Mouse (Mus musculus) liver, embryonic 12.5 days (tissue): ENCODE measurements around the gene Pmfbp1. TPM values are rescaled to one million over a fixed set of nuclear protein-coding genes. Genes with fewer than 3 reads are reported as not detected.

Experiments
- ATAC-seq: fragments of 200-750 bp; cut with Nextera tagmentation; 2 replicates; pipeline ENCODE4 v1.8.0; 2017; ENCODE audit warnings: moderate number of reproducible peaks, mild to moderate bottlenecking, moderate library complexity
- H3K27ac ChIP-seq: fragments of 300-500 bp; sonication (generic); 2 replicates; pipeline ENCODE4 v1.5.1; 2016; ENCODE audit warnings: mild to moderate bottlenecking
- H3K27me3 ChIP-seq: fragments of 300-500 bp; sonication (generic); replicated peaks from 2 replicates; pipeline ENCODE4 v1.6.1; 2016; ENCODE audit warnings: mild to moderate bottlenecking, moderate library complexity
- H3K36me3 ChIP-seq: fragments of 300-500 bp; sonication (generic); 2 replicates; pipeline ENCODE4 v1.6.1; 2016; ENCODE audit warnings: mild to moderate bottlenecking, moderate library complexity
- H3K4me1 ChIP-seq: fragments of 300-500 bp; sonication (generic); 2 replicates; pipeline ENCODE4 v1.6.1; 2016
- H3K4me2 ChIP-seq: fragments of 300-500 bp; sonication (generic); 2 replicates; pipeline ENCODE4 v1.6.1; 2016; ENCODE audit warnings: mild to moderate bottlenecking, moderate library complexity
- H3K4me3 ChIP-seq: fragments of 300-500 bp; sonication (generic); 2 replicates; pipeline ENCODE4 v1.5.1; 2016; ENCODE audit warnings: mild to moderate bottlenecking, moderate library complexity
- H3K9ac ChIP-seq: fragments of 300-500 bp; sonication (generic); 2 replicates; pipeline ENCODE4 v1.6.1; 2016; ENCODE audit warnings: mild to moderate bottlenecking, moderate library complexity
- H3K9me3 ChIP-seq: fragments of 300-500 bp; sonication (generic); replicated peaks from 2 replicates; pipeline ENCODE4 v1.6.1; 2016; ENCODE audit warnings: mild to moderate bottlenecking, moderate library complexity
- WGBS: fragments of 180-500 bp; shearing (Covaris S2); methylation state at CpG from one replicate; pipeline ENCODE4 v1.1.7; 2016; ENCODE audit not compliant: insufficient replicate concordance; 5-methylcytosine and 5-hydroxymethylcytosine counted together
- polyA plus RNA-seq: library from polyadenylated mRNA; unstranded; fragments of >200 nt; fragmentation: Nextera tagmentation; extraction: Ambion mirVana; gene quantifications from 2 replicates; pipeline ENCODE4 v1.2.1, GENCODE M21; 2016

The Pmfbp1 gene
- polyA plus RNA-seq, 1 experiment from 2014 or later: not detected

DNA sequence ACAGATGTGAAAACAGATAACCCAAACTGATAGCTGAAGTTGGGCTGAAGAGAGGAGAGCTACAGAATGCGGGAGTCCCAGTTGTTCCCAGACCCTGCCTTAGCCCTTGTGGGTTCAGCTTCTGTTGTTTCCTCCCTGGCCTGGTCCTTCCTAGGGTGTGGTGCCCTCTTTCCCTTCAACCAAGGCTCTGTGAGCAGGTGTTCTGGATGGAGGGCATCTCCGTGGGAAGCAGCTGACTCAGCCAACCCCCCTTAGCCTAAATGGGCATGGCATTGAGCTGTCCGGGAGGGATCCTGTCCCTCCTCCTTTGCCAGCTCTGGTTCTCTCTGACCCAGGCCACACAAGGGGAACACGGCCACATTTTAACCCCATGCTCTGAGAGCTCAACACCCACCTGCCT lies 82.5 kb downstream of the Pmfbp1 start:
- peaks cover 14% of the 10 kb centered on the region for H3K36me3 ChIP-seq
- no peak overlapping the region for H3K9ac ChIP-seq
- H3K4me1 ChIP-seq: 0 out of 2 replicates have a peak, but pooled peaks cover 6% of the 10 kb centered on the region
- no peak overlapping the region for H3K27ac ChIP-seq
- no peaks in the 10 kb centered on the region for H3K9me3 ChIP-seq
- no peak for ATAC-seq
- WGBS: 60% methylated on average over 4 of the region's 4 CpGs
- no peak overlapping the region for H3K4me3 ChIP-seq
- H3K4me2 ChIP-seq: no peak overlapping the region
- peaks cover 4% of the 10 kb centered on the region; the same call in 1 of the 2 replicates for H3K27me3 ChIP-seq

DNA sequence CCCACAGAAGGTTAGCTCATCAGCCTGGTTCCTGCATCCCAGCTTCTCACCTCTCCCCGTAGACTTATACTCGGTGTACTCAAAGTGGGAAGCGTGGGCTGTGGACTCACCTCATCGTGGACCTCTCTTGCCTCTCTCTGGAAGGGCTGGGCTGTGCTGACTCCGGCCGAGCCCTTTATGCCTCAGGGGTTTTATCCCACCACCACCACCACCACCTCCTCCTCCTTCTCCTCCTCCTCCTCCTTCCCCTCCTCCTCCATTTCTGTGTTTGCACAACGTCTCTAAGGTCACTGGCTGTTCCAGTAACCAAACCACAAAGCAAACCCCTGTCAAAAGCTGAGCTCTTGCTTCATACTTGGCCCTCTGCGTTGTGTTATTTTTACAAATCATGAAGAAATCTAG lies 85.1 kb downstream of the Pmfbp1 start, which contains the start of gene Hp:
TSS of gene Hp (minus strand) at position 273 of the 402 bp plus-strand sequence.
- no peak within 1 kb of the TSS for H3K4me3 ChIP-seq

DNA sequence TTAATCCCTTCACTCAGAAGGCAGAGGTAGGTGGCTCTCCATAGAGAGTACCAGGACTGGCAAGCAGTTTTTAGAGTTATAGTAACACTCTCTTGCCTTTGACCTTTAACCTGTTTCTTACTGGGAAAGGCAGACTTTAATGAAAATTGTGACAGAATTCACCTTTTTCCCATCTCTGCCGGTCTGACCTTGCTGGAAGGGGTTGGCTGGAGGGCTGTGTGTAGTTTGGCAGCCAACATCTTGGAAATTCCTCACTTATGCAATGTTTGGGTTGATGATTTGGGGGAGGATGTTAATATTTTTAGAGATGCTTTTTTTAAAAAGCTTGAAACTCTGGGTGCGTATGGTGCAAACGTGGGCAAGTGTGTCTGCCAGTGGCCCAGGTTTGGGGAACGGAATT lies 90.5 kb downstream of the Pmfbp1 start:
- H3K9ac ChIP-seq: no peak overlapping the region
- no peak overlapping the region for H3K27ac ChIP-seq
- no peak overlapping the region for H3K4me3 ChIP-seq
- H3K36me3 ChIP-seq: no peaks in the 10 kb centered on the region
- no peaks in the 10 kb centered on the region for H3K9me3 ChIP-seq
- WGBS: 64% methylated on average over 4 of the region's 4 CpGs
- no peak overlapping the region for H3K4me2 ChIP-seq
- ATAC-seq: no peak
- H3K4me1 ChIP-seq: no peaks in the 10 kb centered on the region
- H3K27me3 ChIP-seq: peaks cover 4% of the 10 kb centered on the region; the same call in 1 of the 2 replicates

More for the DNA sequence above, 85.1 kb downstream of the Pmfbp1 start, which contains the start of gene Hp:
- no peak within 1 kb of the TSS for H3K9ac ChIP-seq
- ATAC-seq: no peak
- peaks cover 4% of the 10 kb centered on the region; the same call in 1 of the 2 replicates for H3K27me3 ChIP-seq
- no peak within 1 kb of the TSS for H3K4me2 ChIP-seq
- no peaks in the 10 kb centered on the region for H3K9me3 ChIP-seq
- 0 out of 2 replicates have a peak, but pooled peaks cover under 1% of the 10 kb centered on the region for H3K36me3 ChIP-seq
- H3K27ac ChIP-seq: no peak within 1 kb of the TSS
- 44% methylated on average over 8 of the region's 8 CpGs for WGBS
- 0 out of 2 replicates have a peak, but pooled peaks cover 6% of the 10 kb centered on the region for H3K4me1 ChIP-seq

DNA sequence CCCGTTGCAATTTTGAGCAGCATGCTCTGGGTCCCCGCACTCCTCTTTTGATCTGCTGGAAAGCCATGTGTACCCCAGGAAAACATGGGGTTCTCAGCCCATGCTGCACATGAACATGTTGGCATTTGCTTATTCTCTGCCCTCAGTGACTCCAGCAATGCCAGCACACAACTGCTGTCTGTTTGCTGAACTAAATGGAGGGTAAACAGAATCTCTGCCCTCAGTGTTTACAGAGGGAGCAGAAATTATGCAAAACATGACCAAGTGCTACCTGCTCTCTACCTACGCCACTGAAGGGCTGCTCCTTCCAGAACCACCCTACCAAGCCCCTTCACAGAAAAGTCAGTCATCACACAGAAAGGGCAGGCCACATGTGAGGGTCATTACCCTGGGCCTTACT lies 91.0 kb downstream of the Pmfbp1 start:
- Histone ChIP-seq H3K4me3 (no peak overlapping the region), H3K27ac (no peak overlapping the region), H3K9me3 (no peaks in the 10 kb centered on the region), H3K4me2 (no peak overlapping the region), H3K27me3 (peaks cover 4% of the 10 kb centered on the region; the same call in 1 of the 2 replicates), H3K4me1 (no peaks in the 10 kb centered on the region), H3K36me3 (no peaks in the 10 kb centered on the region), H3K9ac (no peak overlapping the region)
- ATAC-seq: no peak
- 75% methylated on average over 3 of the region's 3 CpGs for WGBS

DNA sequence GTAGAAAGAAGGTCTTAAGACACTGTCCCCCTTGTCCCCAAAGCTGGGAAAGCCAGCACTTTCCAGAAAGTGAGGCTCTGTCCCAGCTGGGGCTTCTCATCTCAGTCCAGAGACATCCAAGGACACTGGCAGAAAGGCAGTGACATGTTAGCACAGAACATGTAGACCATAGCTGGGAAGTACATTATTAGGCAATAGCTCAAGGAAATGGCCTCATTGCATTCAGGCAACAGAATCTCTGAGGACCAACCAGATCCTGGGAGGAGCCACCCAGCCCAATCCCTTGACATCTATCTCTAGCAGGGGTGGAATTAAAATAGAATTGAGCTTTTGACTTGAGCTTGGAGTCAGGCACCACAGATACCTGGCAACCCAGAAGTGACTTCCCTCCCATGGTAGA lies 91.8 kb downstream of the Pmfbp1 start:
- Histone ChIP-seq H3K4me3 (no peak overlapping the region), H3K4me1 (no peaks in the 10 kb centered on the region), H3K27me3 (0 out of 2 replicates have a peak, but pooled peaks cover 4% of the 10 kb centered on the region), H3K4me2 (no peak overlapping the region), H3K36me3 (no peaks in the 10 kb centered on the region), H3K27ac (no peak overlapping the region), H3K9ac (no peak overlapping the region), H3K9me3 (no peaks in the 10 kb centered on the region)
- no peak for ATAC-seq

DNA sequence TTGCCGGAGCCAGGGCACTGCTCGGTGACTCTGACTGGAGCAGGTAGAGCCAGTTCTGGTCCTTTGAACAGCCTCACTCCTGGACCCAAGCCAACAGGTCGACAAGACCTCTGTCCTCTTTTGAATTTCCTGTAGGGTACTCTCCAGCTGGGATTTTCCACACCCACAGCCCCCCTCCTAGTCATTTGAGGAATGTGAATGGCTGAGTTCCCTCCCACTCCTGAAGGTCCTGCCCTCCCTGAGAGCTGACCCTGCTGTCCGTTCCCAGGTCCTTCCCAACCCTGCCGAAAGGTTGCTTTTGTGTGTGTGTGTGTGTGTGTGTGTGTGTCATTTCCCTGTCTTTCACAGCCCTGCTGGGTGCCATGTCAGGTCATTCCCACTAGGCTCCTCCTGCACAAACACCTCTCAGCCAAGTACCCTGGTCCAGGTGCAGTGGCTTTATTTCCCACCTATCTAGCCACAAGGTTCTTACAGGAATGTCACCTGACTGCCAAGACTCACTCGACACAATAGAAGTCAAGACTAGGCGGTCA lies 93.2 kb downstream of the Pmfbp1 start:
- WGBS: 46% methylated on average over 7 of the region's 7 CpGs
- ATAC-seq: no peak
- Histone ChIP-seq H3K9me3 (no peaks in the 10 kb centered on the region), H3K4me3 (no peak overlapping the region), H3K4me2 (no peak overlapping the region), H3K27me3 (0 out of 2 replicates have a peak, but pooled peaks cover 4% of the 10 kb centered on the region), H3K27ac (no peak overlapping the region), H3K4me1 (0 out of 2 replicates have a peak, but pooled peaks cover 3% of the 10 kb centered on the region), H3K9ac (no peak overlapping the region), H3K36me3 (peaks cover 6% of the 10 kb centered on the region)

DNA sequence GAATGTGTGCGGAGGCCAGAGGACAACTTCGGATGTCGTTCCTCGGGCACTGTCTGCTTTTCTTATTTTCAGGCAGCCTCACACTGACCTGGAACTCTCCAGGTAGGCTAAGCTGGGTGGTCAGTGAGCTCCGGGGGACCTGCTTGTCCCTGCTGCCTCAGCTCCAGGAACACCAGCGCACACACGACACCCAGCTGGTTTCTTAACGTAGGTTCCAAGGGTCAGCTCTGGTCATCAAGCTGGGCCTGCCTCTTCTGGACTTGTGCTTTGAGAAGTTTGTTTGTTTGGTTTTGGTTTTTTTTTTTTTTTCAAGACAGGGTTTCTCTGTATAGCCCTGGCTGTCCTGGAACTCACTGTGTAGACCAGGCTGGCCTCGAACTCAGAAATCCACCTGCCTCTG lies 97.1 kb downstream of the Pmfbp1 start:
- H3K9me3 ChIP-seq: no peaks in the 10 kb centered on the region
- WGBS: 83% methylated on average over 9 of the region's 9 CpGs
- no peak for ATAC-seq

DNA sequence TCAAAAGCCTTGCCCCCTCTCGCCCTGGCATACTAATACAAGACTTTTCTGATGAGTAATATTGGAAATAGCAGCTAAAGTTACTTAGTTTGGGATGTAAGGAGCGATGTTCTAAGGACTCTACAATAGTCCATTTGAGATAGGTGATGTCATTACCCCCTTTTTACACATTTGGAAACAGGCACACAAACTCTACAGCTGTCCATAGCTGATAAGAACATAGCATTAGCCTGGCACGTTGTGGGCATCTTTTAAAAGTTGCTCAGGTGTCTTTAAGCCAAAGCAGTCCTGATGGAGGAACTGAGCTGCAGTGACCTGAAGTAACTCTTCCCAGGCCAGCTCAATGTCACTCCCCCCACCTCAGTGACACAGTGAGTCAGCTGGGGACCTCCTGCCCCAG lies 97.5 kb downstream of the Pmfbp1 start:
- no peak overlapping the region for H3K4me2 ChIP-seq
- H3K4me3 ChIP-seq: no peak overlapping the region
- 0 out of 2 replicates have a peak, but pooled peaks cover 3% of the 10 kb centered on the region for H3K4me1 ChIP-seq
- 0 out of 2 replicates have a peak, but pooled peaks cover 4% of the 10 kb centered on the region for H3K27me3 ChIP-seq
- no peak overlapping the region for H3K9ac ChIP-seq
- H3K9me3 ChIP-seq: no peaks in the 10 kb centered on the region
- no peak; the same call in 1 of the 2 replicates for ATAC-seq
- 63% methylated on average over 3 of the region's 3 CpGs for WGBS
- no peak overlapping the region for H3K27ac ChIP-seq
- H3K36me3 ChIP-seq: peaks cover 49% of the 10 kb centered on the region

More for the DNA sequence above, 97.1 kb downstream of the Pmfbp1 start:
- Histone ChIP-seq H3K27me3 (0 out of 2 replicates have a peak, but pooled peaks cover 4% of the 10 kb centered on the region), H3K4me1 (0 out of 2 replicates have a peak, but pooled peaks cover 3% of the 10 kb centered on the region), H3K9ac (no peak overlapping the region), H3K4me3 (no peak overlapping the region), H3K4me2 (no peak overlapping the region), H3K36me3 (peaks cover 44% of the 10 kb centered on the region), H3K27ac (no peak overlapping the region)

DNA sequence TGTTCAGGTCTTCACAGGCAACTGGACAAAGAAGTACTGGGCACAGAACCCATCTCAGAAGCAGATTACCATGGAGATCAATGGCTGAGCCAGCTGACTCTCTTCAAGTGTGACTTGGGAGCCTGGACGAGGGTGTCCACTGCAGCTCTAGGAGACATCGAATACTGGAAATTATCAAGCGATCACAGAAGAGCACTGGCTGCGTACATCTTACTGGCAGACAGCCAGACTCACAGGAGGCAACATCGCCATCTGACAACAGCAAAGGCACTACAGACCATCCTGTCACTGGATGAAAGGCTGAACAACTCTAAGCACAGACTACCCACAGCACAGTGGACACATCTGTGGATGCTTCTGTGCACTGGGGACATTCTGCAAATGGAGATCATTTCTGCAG lies 98.3 kb downstream of the Pmfbp1 start:
- no peak overlapping the region for H3K4me2 ChIP-seq
- H3K27ac ChIP-seq: no peak overlapping the region
- no peak overlapping the region for H3K9ac ChIP-seq
- WGBS: 81% methylated on average over 5 of the region's 5 CpGs
- ATAC-seq: no peak
- no peaks in the 10 kb centered on the region for H3K9me3 ChIP-seq
- H3K36me3 ChIP-seq: peaks cover 55% of the 10 kb centered on the region
- H3K4me1 ChIP-seq: 0 out of 2 replicates have a peak, but pooled peaks cover 3% of the 10 kb centered on the region
- H3K27me3 ChIP-seq: no peaks in the 10 kb centered on the region
- H3K4me3 ChIP-seq: no peak overlapping the region

Other genes with a start within 250 kb of the Pmfbp1 start
- gene Dhx38, start 71.8 kb downstream of the Pmfbp1 start, polyA plus RNA-seq: 18.6 and 19.8 TPM in 2 replicates
- gene Txnl4b, start 71.9 kb downstream of the Pmfbp1 start, polyA plus RNA-seq: 12.7 and 13.9 TPM in 2 replicates
- 10.5 and 10.8 TPM in 2 replicates for gene Hp, start 85.1 kb downstream of the Pmfbp1 start, polyA plus RNA-seq
- 33.3 and 35.3 TPM in 2 replicates for gene Dhodh, start 114.6 kb downstream of the Pmfbp1 start, polyA plus RNA-seq
- gene Pkd1l3, start 120.5 kb downstream of the Pmfbp1 start, polyA plus RNA-seq: 0.97 and 2.0 TPM in 2 replicates
- gene Ist1, start 199.2 kb downstream of the Pmfbp1 start, polyA plus RNA-seq: 48.0 and 49.6 TPM in 2 replicates
- 9.9 and 11.4 TPM in 2 replicates for gene Zfp821, start 211.5 kb downstream of the Pmfbp1 start, polyA plus RNA-seq
- 3.9 and 4.6 TPM in 2 replicates for gene Atxn1l, start 243.7 kb downstream of the Pmfbp1 start, polyA plus RNA-seq